Mouse (Mus musculus) neural tube, embryonic 15.5 days (tissue): ENCODE results near the gene Cyp24a1. TPM values are rescaled to one million over a fixed set of nuclear protein-coding genes. Genes with fewer than 3 reads are reported as not detected.

ENCODE experiments used
- ATAC-seq: fragments of 200-750 bp; cut with Nextera tagmentation; 2 replicates; pipeline ENCODE4 v1.8.0; 2017; ENCODE audit warnings: mild to moderate bottlenecking, moderate TSS enrichment, moderate library complexity; ENCODE audit not compliant: low FRiP score
- H3K27ac ChIP-seq: fragments of 300-500 bp; sonication (generic); replicated peaks from 2 replicates; pipeline ENCODE4 v1.5.1; 2015; ENCODE audit warnings: mild to moderate bottlenecking, inconsistent platforms
- H3K27me3 ChIP-seq: fragments of 300-500 bp; sonication (generic); replicated peaks from 2 replicates; pipeline ENCODE4 v1.6.1; 2015; ENCODE audit warnings: inconsistent platforms
- H3K36me3 ChIP-seq: fragments of 300-500 bp; sonication (generic); 2 replicates; pipeline ENCODE4 v1.6.1; 2015; ENCODE audit warnings: inconsistent platforms
- H3K4me1 ChIP-seq: fragments of 300-500 bp; sonication (generic); 2 replicates; pipeline ENCODE4 v1.6.1; 2015; ENCODE audit warnings: inconsistent platforms
- H3K4me2 ChIP-seq: fragments of 300-500 bp; sonication (generic); 2 replicates; pipeline ENCODE4 v1.6.1; 2015; ENCODE audit warnings: inconsistent platforms, mild to moderate bottlenecking, moderate library complexity
- H3K4me3 ChIP-seq: fragments of 300-500 bp; sonication (generic); replicated peaks from 2 replicates; pipeline ENCODE4 v1.5.1; 2015; ENCODE audit warnings: mild to moderate bottlenecking, inconsistent platforms
- H3K9ac ChIP-seq: fragments of 300-500 bp; sonication (generic); replicated peaks from 2 replicates; pipeline ENCODE4 v1.6.1; 2015; ENCODE audit warnings: mild to moderate bottlenecking, inconsistent platforms
- H3K9me3 ChIP-seq: fragments of 300-500 bp; sonication (generic); replicated peaks from 2 replicates; pipeline ENCODE4 v1.6.1; 2016; ENCODE audit warnings: inconsistent platforms
- WGBS: fragments of 180-500 bp; shearing (Covaris S2); methylation state at CpG from one replicate; pipeline ENCODE4 v1.1.7; 2015; ENCODE audit warnings: mixed read lengths; 5-methylcytosine and 5-hydroxymethylcytosine counted together
- polyA plus RNA-seq: library from polyadenylated mRNA; unstranded; fragments of >200 nt; fragmentation: Nextera tagmentation; extraction: Ambion mirVana; gene quantifications from 2 replicates; pipeline ENCODE4 v1.2.1, GENCODE M21; 2015

Cyp24a1 gene
- polyA plus RNA-seq, 1 experiment from 2014 or later: 0.12 TPM

- 66% methylated on average over 4 of the region's 4 CpGs for WGBS
- H3K27ac ChIP-seq: no peak overlapping the region
Observed at GRCm38 (mm10) chr2:170436204-170436603, 60.7 kb downstream of the Cyp24a1 start.

More at GRCm38 (mm10) chr2:170436204-170436603, 60.7 kb downstream of the Cyp24a1 start:
- H3K4me3 ChIP-seq: no peak overlapping the region
- H3K9ac ChIP-seq: no peak overlapping the region
- H3K9me3 ChIP-seq: no peaks in the 10 kb centered on the region
- H3K4me1 ChIP-seq: peaks cover 5% of the 10 kb centered on the region; the same call in 1 of the 2 replicates
- no peaks in the 10 kb centered on the region for H3K36me3 ChIP-seq
- H3K4me2 ChIP-seq: no peak overlapping the region
- peaks cover 3% of the 10 kb centered on the region; the same call in 1 of the 2 replicates for H3K27me3 ChIP-seq
- no peak for ATAC-seq

Other genes starting within 250 kb of the Cyp24a1 start
- gene Bcas1, start 69.3 kb downstream of the Cyp24a1 start, polyA plus RNA-seq: 9.2 and 10.6 TPM in 2 replicates
- gene Pfdn4, start 717 bp downstream of the Cyp24a1 start, polyA plus RNA-seq: 125 and 142 TPM in 2 replicates
- gene 4930470P17Rik, start 104.9 kb upstream of the Cyp24a1 start, polyA plus RNA-seq: 0.36 TPM in 1 of 2 replicates, not detected in the other
- gene Dok5, start 234.7 kb upstream of the Cyp24a1 start, polyA plus RNA-seq: 57.2 and 70.9 TPM in 2 replicates